15 mouse cellular contexts compared by ENCODE assay signal in the genomic region with DNA sequence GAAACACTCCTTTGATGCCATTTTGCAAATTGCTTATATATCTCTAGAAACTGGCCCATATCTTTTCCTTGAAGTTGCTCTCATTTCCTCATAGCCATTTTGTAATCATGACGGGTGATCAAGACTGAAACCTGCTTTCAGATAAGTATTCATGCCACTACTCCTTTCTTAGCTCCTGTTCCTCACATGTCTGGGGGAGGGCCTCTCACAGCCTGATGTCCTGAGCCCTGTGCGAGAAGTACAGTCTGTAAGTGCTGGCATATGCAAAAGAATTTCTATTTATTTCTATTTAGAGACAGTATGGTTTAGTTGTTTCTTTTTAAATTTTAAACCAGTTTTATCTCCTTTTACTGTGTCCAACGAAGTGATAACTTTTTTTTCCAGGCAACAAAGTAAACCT.
"Had no signal": no experiment of that assay in that cellular context is flagged by ENCODE, and none has a peak within 500 bp of the region (broad histone marks: within the 10 kb centered on the region; RNA-seq: fewer than 3 reads in every experiment).

No protein-coding gene starts in this region.

- DNase-seq: liver, embryonic 13.5 days; liver, postnatal 0 days; right cerebral cortex, postnatal 14 days; thymus, adult 2 months; thymus, postnatal 25 days; thymus, postnatal 4 days had no signal

- H3K27me3 ChIP-seq: liver, embryonic 13.5 days; liver, embryonic 15.5 days; megakaryocyte, embryonic 14.5 days; midbrain, embryonic 13.5 days; midbrain, embryonic 15.5 days; neural tube, embryonic 12.5 days; stomach, embryonic 15.5 days had no signal

- H3K27ac ChIP-seq: liver, embryonic 13.5 days; liver, embryonic 15.5 days; macrophage; midbrain, embryonic 13.5 days; midbrain, embryonic 15.5 days; neural tube, embryonic 12.5 days; stomach, embryonic 15.5 days; stomach, postnatal 0 days had no signal

- H3K9me3 ChIP-seq: liver, embryonic 13.5 days; liver, embryonic 15.5 days; midbrain, embryonic 13.5 days; midbrain, embryonic 15.5 days; neural tube, embryonic 12.5 days; stomach, embryonic 15.5 days had no signal

- H3K4me2 ChIP-seq: liver, embryonic 13.5 days; liver, embryonic 15.5 days; midbrain, embryonic 11.5 days; midbrain, embryonic 13.5 days; midbrain, embryonic 15.5 days; neural tube, embryonic 12.5 days; stomach, embryonic 15.5 days had no signal

- ATAC-seq: liver, postnatal 0 days; midbrain, embryonic 13.5 days; midbrain, embryonic 15.5 days had no signal

- H3K36me3 ChIP-seq: liver, embryonic 13.5 days; liver, embryonic 15.5 days; midbrain, embryonic 13.5 days; midbrain, embryonic 15.5 days; neural tube, embryonic 12.5 days; stomach, embryonic 15.5 days had no signal

- H3K9ac ChIP-seq: liver, embryonic 13.5 days; liver, embryonic 15.5 days; liver, postnatal 0 days; midbrain, embryonic 13.5 days; midbrain, embryonic 15.5 days; neural tube, embryonic 12.5 days; stomach, embryonic 15.5 days had no signal

- H3K4me1 ChIP-seq: liver, embryonic 13.5 days; liver, embryonic 15.5 days; megakaryocyte, embryonic 14.5 days; midbrain, embryonic 13.5 days; midbrain, embryonic 15.5 days; neural tube, embryonic 12.5 days; stomach, embryonic 15.5 days had no signal

- H3K4me3 ChIP-seq: liver, embryonic 13.5 days; liver, embryonic 15.5 days; megakaryocyte, embryonic 14.5 days; midbrain, embryonic 13.5 days; midbrain, embryonic 15.5 days; neural tube, embryonic 12.5 days; stomach, embryonic 15.5 days had no signal
